Mouse (Mus musculus): ENCODE data around the gene Spata2. TPM values are rescaled to one million over a fixed set of nuclear protein-coding genes. Genes with fewer than 3 reads are reported as not detected.

The Spata2 gene
- polyA plus RNA-seq, 1 experiment from 2014 or later, result 22.1 TPM

- Histone ChIP-seq H3K9ac (ENCODE audit: low read length) (peak within 1 kb of the TSS; percentile 50), H3K9me3 (replicated peaks; ENCODE audit: control insufficient read depth, low read length) (no peaks in the 10 kb centered on the region), H3K27me3 (replicated peaks; ENCODE audit: control insufficient read depth, insufficient read depth, low read length) (peaks cover 32% of the 10 kb centered on the region), H3K4me3 (ENCODE audit: low read depth, low read length) (peak within 1 kb of the TSS; percentile 38), H3K27ac (ENCODE audit: low read depth, low read length) (no peak within 1 kb of the TSS), H3K4me2 (ENCODE audit: low read length) (peak within 1 kb of the TSS; percentile 83), H3K4me1 (ENCODE audit: control insufficient read depth, insufficient read depth, low read length) (no peaks in the 10 kb centered on the region), H3K36me3 (ENCODE audit: control insufficient read depth, insufficient read depth, low read length) (no peaks in the 10 kb centered on the region)
- DNase-seq (ENCODE audit: low spot score) (peak; percentile 94), ATAC-seq (peak; percentile 98)
- WGBS, result 1% methylated on average over 58 of the region's 58 CpGs
Measured at GRCm38 (mm10) chr2:167537476-167538297, 45.0 kb upstream of the Spata2 start, which contains the start of gene Snai1. Gene Snai1 (plus strand): TSS chr2:167538195.

GRCm38 (mm10) chr2:167536320-167536945 is 43.7 kb upstream of the Spata2 start:
- Histone ChIP-seq H3K4me3 (ENCODE audit: low read depth, low read length) (no peak overlapping the region), H3K27me3 (replicated peaks; ENCODE audit: control insufficient read depth, insufficient read depth, low read length) (peaks cover 32% of the 10 kb centered on the region), H3K9me3 (replicated peaks; ENCODE audit: control insufficient read depth, low read length) (no peaks in the 10 kb centered on the region), H3K4me2 (ENCODE audit: low read length) (no peak overlapping the region), H3K9ac (ENCODE audit: low read length) (no peak overlapping the region), H3K27ac (ENCODE audit: low read depth, low read length) (no peak overlapping the region), H3K4me1 (ENCODE audit: control insufficient read depth, insufficient read depth, low read length) (no peaks in the 10 kb centered on the region), H3K36me3 (ENCODE audit: control insufficient read depth, insufficient read depth, low read length) (no peaks in the 10 kb centered on the region)
- no peak for ATAC-seq
- no peak for DNase-seq (ENCODE audit: low spot score)
- 48% methylated on average over 10 of the region's 10 CpGs for WGBS

DNA sequence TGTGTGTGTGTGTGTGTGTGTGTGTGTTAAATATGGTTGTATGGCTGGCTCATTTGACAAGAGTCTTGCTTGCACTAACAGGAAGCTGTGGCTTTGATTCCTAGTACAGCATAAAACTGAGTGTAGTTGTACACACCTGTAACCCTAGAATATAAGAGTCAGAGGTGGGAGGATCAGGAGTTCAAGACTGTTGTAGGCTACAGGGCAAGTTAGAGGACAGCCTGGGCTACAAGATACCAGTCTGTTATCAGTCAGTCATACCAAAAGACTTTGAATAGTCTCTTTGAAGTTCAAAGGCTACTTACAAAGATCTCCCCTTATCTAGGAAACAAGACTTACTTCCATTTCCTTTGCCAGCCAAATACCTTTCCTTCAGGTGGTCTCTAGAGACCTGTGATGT is 41.2 kb upstream of the Spata2 start:
- H3K9me3 ChIP-seq (replicated peaks; ENCODE audit: control insufficient read depth, low read length), result no peaks in the 10 kb centered on the region
- peaks cover 22% of the 10 kb centered on the region for H3K27me3 ChIP-seq (replicated peaks; ENCODE audit: control insufficient read depth, insufficient read depth, low read length)
- H3K36me3 ChIP-seq (ENCODE audit: control insufficient read depth, insufficient read depth, low read length), result no peaks in the 10 kb centered on the region
- DNase-seq (ENCODE audit: low spot score) (no peak), ATAC-seq (no peak)
- H3K4me3 ChIP-seq (ENCODE audit: low read depth, low read length), result no peak overlapping the region
- no peaks in the 10 kb centered on the region for H3K4me1 ChIP-seq (ENCODE audit: control insufficient read depth, insufficient read depth, low read length)
- no peak overlapping the region for H3K9ac ChIP-seq (ENCODE audit: low read length)
- H3K27ac ChIP-seq (ENCODE audit: low read depth, low read length), result no peak overlapping the region
- H3K4me2 ChIP-seq (ENCODE audit: low read length), result no peak overlapping the region

- Histone ChIP-seq H3K9me3 (replicated peaks; ENCODE audit: control insufficient read depth, low read length) (no peaks in the 10 kb centered on the region), H3K27me3 (replicated peaks; ENCODE audit: control insufficient read depth, insufficient read depth, low read length) (peaks cover 11% of the 10 kb centered on the region; the same call in 1 of the 2 replicates), H3K9ac (ENCODE audit: low read length) (no peak overlapping the region), H3K36me3 (ENCODE audit: control insufficient read depth, insufficient read depth, low read length) (no peaks in the 10 kb centered on the region), H3K4me2 (ENCODE audit: low read length) (no peak overlapping the region), H3K27ac (ENCODE audit: low read depth, low read length) (no peak overlapping the region), H3K4me1 (ENCODE audit: control insufficient read depth, insufficient read depth, low read length) (no peaks in the 10 kb centered on the region), H3K4me3 (ENCODE audit: low read depth, low read length) (no peak overlapping the region)
- WGBS, result 21% methylated on average over 13 of the region's 13 CpGs
- ATAC-seq, result no peak
- peak; percentile 63 for DNase-seq (ENCODE audit: low spot score)
Measured at GRCm38 (mm10) chr2:167532131-167532530, 39.4 kb upstream of the Spata2 start.

GRCm38 (mm10) chr2:167530536-167530935 is 37.8 kb upstream of the Spata2 start:
- Histone ChIP-seq H3K9me3 (replicated peaks; ENCODE audit: control insufficient read depth, low read length) (no peaks in the 10 kb centered on the region), H3K4me2 (ENCODE audit: low read length) (no peak overlapping the region), H3K27ac (ENCODE audit: low read depth, low read length) (no peak overlapping the region), H3K4me3 (ENCODE audit: low read depth, low read length) (no peak overlapping the region), H3K36me3 (ENCODE audit: control insufficient read depth, insufficient read depth, low read length) (no peaks in the 10 kb centered on the region), H3K9ac (ENCODE audit: low read length) (no peak overlapping the region), H3K27me3 (replicated peaks; ENCODE audit: control insufficient read depth, insufficient read depth, low read length) (no peaks in the 10 kb centered on the region), H3K4me1 (ENCODE audit: control insufficient read depth, insufficient read depth, low read length) (no peaks in the 10 kb centered on the region)
- 84% methylated on average over 4 of the region's 4 CpGs for WGBS
- ATAC-seq (no peak), DNase-seq (ENCODE audit: low spot score) (no peak)

DNA sequence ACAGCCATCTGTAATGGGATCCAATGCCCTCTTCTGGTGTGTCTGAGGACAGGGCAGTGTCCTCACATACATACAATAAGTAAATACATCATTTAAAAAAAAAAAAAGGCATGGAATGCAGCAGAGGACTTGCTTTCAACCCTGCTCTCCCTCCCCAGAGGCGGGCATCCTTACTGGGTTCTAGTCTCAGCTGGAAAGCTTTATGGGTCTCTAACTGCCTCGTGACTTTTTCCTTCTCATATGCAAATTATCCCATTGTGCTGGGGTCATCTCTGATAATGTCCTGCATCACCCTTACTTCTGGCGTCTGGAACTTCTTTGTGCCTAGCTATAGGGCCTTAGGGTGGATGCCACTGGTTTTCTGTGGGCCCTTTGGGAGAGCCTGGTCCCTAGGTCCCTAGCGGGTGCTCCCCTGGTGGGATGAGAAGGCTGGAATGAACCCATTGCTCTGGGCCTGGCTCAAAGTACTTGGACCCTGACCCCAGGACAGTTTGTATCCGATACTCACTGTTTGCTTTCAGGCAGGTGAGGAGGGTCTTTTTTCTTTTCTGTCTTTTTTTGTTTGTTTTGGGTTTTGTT is 37.3 kb upstream of the Spata2 start:
- H3K4me2 ChIP-seq (ENCODE audit: low read length), result no peak overlapping the region
- no peak overlapping the region for H3K9ac ChIP-seq (ENCODE audit: low read length)
- H3K36me3 ChIP-seq (ENCODE audit: control insufficient read depth, insufficient read depth, low read length), result no peaks in the 10 kb centered on the region
- H3K4me1 ChIP-seq (ENCODE audit: control insufficient read depth, insufficient read depth, low read length), result no peaks in the 10 kb centered on the region
- no peak overlapping the region for H3K4me3 ChIP-seq (ENCODE audit: low read depth, low read length)
- DNase-seq (ENCODE audit: low spot score), result no peak
- 32% methylated on average over 5 of the region's 5 CpGs for WGBS
- no peak for ATAC-seq
- H3K27ac ChIP-seq (ENCODE audit: low read depth, low read length), result no peak overlapping the region
- no peaks in the 10 kb centered on the region for H3K9me3 ChIP-seq (replicated peaks; ENCODE audit: control insufficient read depth, low read length)
- no peaks in the 10 kb centered on the region for H3K27me3 ChIP-seq (replicated peaks; ENCODE audit: control insufficient read depth, insufficient read depth, low read length)

- Histone ChIP-seq H3K27ac (ENCODE audit: low read depth, low read length) (no peak overlapping the region), H3K9me3 (replicated peaks; ENCODE audit: control insufficient read depth, low read length) (no peaks in the 10 kb centered on the region), H3K9ac (ENCODE audit: low read length) (no peak overlapping the region), H3K4me1 (ENCODE audit: control insufficient read depth, insufficient read depth, low read length) (no peaks in the 10 kb centered on the region), H3K4me3 (ENCODE audit: low read depth, low read length) (no peak overlapping the region), H3K36me3 (ENCODE audit: control insufficient read depth, insufficient read depth, low read length) (no peaks in the 10 kb centered on the region), H3K4me2 (ENCODE audit: low read length) (no peak overlapping the region), H3K27me3 (replicated peaks; ENCODE audit: control insufficient read depth, insufficient read depth, low read length) (no peaks in the 10 kb centered on the region)
- peak; percentile 39 for DNase-seq (ENCODE audit: low spot score)
- 7% methylated on average over 5 of the region's 5 CpGs for WGBS
- ATAC-seq, result no peak
Measured at GRCm38 (mm10) chr2:167528278-167528677, 35.6 kb upstream of the Spata2 start.

DNA sequence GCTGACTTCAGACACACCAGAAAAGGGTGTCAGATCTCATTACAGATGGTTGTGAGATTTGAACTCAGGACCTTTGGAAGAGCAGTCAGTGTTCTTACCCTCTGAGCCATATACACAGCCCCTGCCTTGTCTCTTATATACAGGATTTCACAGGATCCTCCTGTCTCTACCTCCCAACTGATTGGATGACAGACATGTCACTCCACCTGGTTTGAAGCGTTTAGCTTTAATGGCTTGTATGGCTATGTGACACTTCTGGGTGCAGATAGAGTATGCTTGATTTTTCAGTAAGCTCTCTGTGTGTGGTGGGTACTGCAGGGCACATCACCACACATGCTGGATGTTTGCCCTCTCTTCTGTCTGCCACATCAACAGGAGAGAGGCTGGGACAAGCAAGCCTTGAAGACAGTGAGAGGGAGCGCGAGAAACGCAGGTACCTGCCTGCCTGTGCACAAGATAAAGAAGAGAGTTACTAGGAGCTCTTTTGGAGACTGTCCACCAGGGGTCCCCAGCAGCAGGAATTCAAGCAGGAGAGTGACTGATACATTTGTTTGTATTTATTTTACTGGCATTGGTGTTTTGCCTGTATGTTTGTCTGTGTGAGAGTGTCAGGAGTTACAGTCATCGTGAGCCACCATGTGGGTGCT is 27.0 kb upstream of the Spata2 start:
- peaks cover 39% of the 10 kb centered on the region for H3K36me3 ChIP-seq (ENCODE audit: control insufficient read depth, insufficient read depth, low read length)
- H3K4me2 ChIP-seq (ENCODE audit: low read length), result no peak overlapping the region
- H3K4me3 ChIP-seq (ENCODE audit: low read depth, low read length), result no peak overlapping the region
- WGBS, result 78% methylated on average over 5 of the region's 5 CpGs
- H3K9ac ChIP-seq (ENCODE audit: low read length), result no peak overlapping the region
- H3K27ac ChIP-seq (ENCODE audit: low read depth, low read length), result no peak overlapping the region
- H3K4me1 ChIP-seq (ENCODE audit: control insufficient read depth, insufficient read depth, low read length), result no peaks in the 10 kb centered on the region
- no peaks in the 10 kb centered on the region for H3K27me3 ChIP-seq (replicated peaks; ENCODE audit: control insufficient read depth, insufficient read depth, low read length)
- ATAC-seq (no peak), DNase-seq (ENCODE audit: low spot score) (no peak)
- H3K9me3 ChIP-seq (replicated peaks; ENCODE audit: control insufficient read depth, low read length), result no peaks in the 10 kb centered on the region
